In genomic region chr16:76299511-76299910, GRCm38 (mm10) we compare ENCODE assay signal across 24 mouse cellular contexts.
DNase-seq lines count a peak whose midpoint lies in the region; ATAC-seq and TF ChIP-seq lines count a peak whose summit lies in the region.
"Had no signal": no experiment of that assay in that cellular context is flagged by ENCODE, and none has a peak within 500 bp of the region (broad histone marks: within the 10 kb centered on the region; RNA-seq: fewer than 3 reads in every experiment).

No protein-coding gene starts in this region.

- DNase-seq in heart, adult 11 months, result peak; percentile 28
- no peak for DNase-seq in heart, postnatal 14 days
- DNase-seq in thymus, postnatal 14 days, result peak; percentile 54
- no peak for DNase-seq in thymus, adult 18-20 months
- DNase-seq in adrenal gland, postnatal 10 days, result peak; percentile 69
- DNase-seq in kidney, adult 2 months, result no peak
- DNase-seq in left cerebral cortex, postnatal 14 days (ENCODE audit: low spot score in 2 of 2), result no peak
- DNase-seq: B cell, adult 2 months; cerebellum, adult 11 months; gastrocnemius, postnatal 25 days; heart, postnatal 36 days; kidney, adult 18-20 months; lung, postnatal 4 days; right cerebral cortex, adult 18-20 months; right cerebral cortex, postnatal 4 days had no signal

- H3K27ac ChIP-seq in kidney, adult 2 months (ENCODE audit: insufficient read depth, low read depth, low read length), result no peak overlapping the region
- H3K27ac ChIP-seq in neural tube, embryonic 15.5 days (replicated peaks), result no peak overlapping the region
- H3K27ac ChIP-seq: embryonic facial prominence, embryonic 13.5 days; forebrain, embryonic 12.5 days; hindbrain, embryonic 13.5 days; kidney, postnatal 0 days; limb, embryonic 13.5 days had no signal

- 36% methylated on average over 2 of the region's 2 CpGs for WGBS in kidney, adult 2 months
- 46% methylated on average over 2 of the region's 2 CpGs for WGBS in neural tube, embryonic 15.5 days

- no peaks in the 10 kb centered on the region for H3K36me3 ChIP-seq in kidney, adult 2 months (ENCODE audit: control insufficient read depth, insufficient read depth, low read length)
- H3K36me3 ChIP-seq in neural tube, embryonic 15.5 days, result peaks cover 1% of the 10 kb centered on the region; the same call in 1 of the 2 replicates

- intact Hi-C loops in heart, postnatal 14 days (cut with DNase I), result loop anchor here (5.0 kb wide), 1 partner anchor 73 kb away; the partner anchor contains the start of gene Nrip1
- intact Hi-C loops in left cerebral cortex, postnatal 14 days (cut with DNase I), result no loop called here

- H3K27me3 ChIP-seq in kidney, adult 2 months (replicated peaks; ENCODE audit: control insufficient read depth, insufficient read depth, low read length), result no peaks in the 10 kb centered on the region
- no peaks in the 10 kb centered on the region for H3K27me3 ChIP-seq in neural tube, embryonic 15.5 days (replicated peaks)
- H3K27me3 ChIP-seq: embryonic facial prominence, embryonic 13.5 days; forebrain, embryonic 12.5 days; hindbrain, embryonic 13.5 days; limb, embryonic 13.5 days had no signal

- H3K4me3 ChIP-seq in kidney, adult 2 months (ENCODE audit: insufficient read depth, low read depth, low read length), result no peak overlapping the region
- H3K4me3 ChIP-seq in neural tube, embryonic 15.5 days (replicated peaks), result no peak overlapping the region
- H3K4me3 ChIP-seq: embryonic facial prominence, embryonic 13.5 days; erythroblast, embryonic 14.5 days; forebrain, embryonic 12.5 days; hindbrain, embryonic 13.5 days; limb, embryonic 13.5 days; myocyte had no signal

- TF ChIP-seq POLR2A in kidney, adult 2 months (IDR thresholded peaks at IDR 0.05; ENCODE audit: low read depth, low read length), result no peak

- no peaks in the 10 kb centered on the region for H3K9me3 ChIP-seq in neural tube, embryonic 15.5 days (replicated peaks)
- H3K9me3 ChIP-seq: embryonic facial prominence, embryonic 13.5 days; forebrain, embryonic 12.5 days; hindbrain, embryonic 13.5 days; limb, embryonic 13.5 days had no signal

- no peak for TF ChIP-seq CTCF in kidney, adult 2 months (conservative IDR thresholded peaks at IDR 0.05; ENCODE audit: insufficient read depth, insufficient read length, low read depth, low read length)

- peaks cover 3% of the 10 kb centered on the region; the same call in 1 of the 2 replicates for H3K4me1 ChIP-seq in kidney, adult 2 months (ENCODE audit: control insufficient read depth, insufficient read depth, low read length)
- peaks cover 5% of the 10 kb centered on the region; the same call in 1 of the 2 replicates for H3K4me1 ChIP-seq in neural tube, embryonic 15.5 days

- H3K4me2 ChIP-seq in neural tube, embryonic 15.5 days, result no peak overlapping the region
- H3K4me2 ChIP-seq: embryonic facial prominence, embryonic 13.5 days; forebrain, embryonic 12.5 days; hindbrain, embryonic 13.5 days; limb, embryonic 13.5 days had no signal

- ATAC-seq in neural tube, embryonic 15.5 days (ENCODE audit: low FRiP score), result no peak
- ATAC-seq: midbrain, embryonic 16.5 days had no signal

- no peak overlapping the region for H3K9ac ChIP-seq in neural tube, embryonic 15.5 days (replicated peaks)
- H3K9ac ChIP-seq: embryonic facial prominence, embryonic 13.5 days; forebrain, embryonic 12.5 days; hindbrain, embryonic 13.5 days; limb, embryonic 13.5 days had no signal

Comparison
In these comparisons a context has a peak if more than half of its experiments do, and no peak if none do; other contexts are left out.
1. DNase-seq: peak in heart, adult 11 months (single experiment), thymus, postnatal 14 days (single experiment) and adrenal gland, postnatal 10 days (single experiment); none in heart, postnatal 14 days (0 of 2), thymus, adult 18-20 months (0 of 2), kidney, adult 2 months (single experiment) and left cerebral cortex, postnatal 14 days (0 of 2).